Mouse (Mus musculus) erythroblast, embryonic 14.5 days (primary cell): ENCODE measurements at regions not wholly inside any gene's neighbourhood (a gene's known extent, or its start where the extent isn't known, plus 50 kb on each side); places are given as distances from the start of the nearest gene placed in this dataset.

Experiments used
- GATA1 ChIP-seq: IDR thresholded peaks from 2 replicates; pipeline ENCODE4 v1.6.1; 2012; ENCODE audit warnings: low read length, inconsistent platforms, mixed read lengths
- TAL1 ChIP-seq: IDR thresholded peaks from 3 replicates; pipeline ENCODE4 v1.6.1; 2012; ENCODE audit warnings: low read length, inconsistent platforms, mixed read lengths

- TF ChIP-seq GATA1 (no peak), TAL1 (no peak)
Measured at GRCm38 (mm10) chr15:63060826-63061225, 784.2 kb downstream of the Gsdmc2 start.
